Mouse (Mus musculus): ENCODE results near the gene Cdh5. TPM values are rescaled to one million over a fixed set of nuclear protein-coding genes. Genes with fewer than 3 reads are reported as not detected.

Gene Cdh5
- polyA plus RNA-seq, 1 experiment from 2014 or later: 25.5 TPM

GRCm38 (mm10) chr8:104124534-104124933 lies 23.1 kb downstream of the Cdh5 start:
- 81% methylated on average over 5 of the region's 5 CpGs for WGBS
- H3K9me3 ChIP-seq: no peaks in the 10 kb centered on the region
- no peak overlapping the region for H3K27ac ChIP-seq
- no peak overlapping the region for H3K4me2 ChIP-seq (replicated peaks)
- H3K4me1 ChIP-seq: no peaks in the 10 kb centered on the region
- no peak for ATAC-seq (ENCODE audit: low FRiP score, low read depth)
- no peaks in the 10 kb centered on the region for H3K36me3 ChIP-seq
- no peak overlapping the region for H3K4me3 ChIP-seq
- no peaks in the 10 kb centered on the region for H3K27me3 ChIP-seq
- no peak overlapping the region for H3K9ac ChIP-seq

GRCm38 (mm10) chr8:104127160-104127883 lies 25.9 kb downstream of the Cdh5 start:
- no peaks in the 10 kb centered on the region for H3K9me3 ChIP-seq
- no peaks in the 10 kb centered on the region for H3K27me3 ChIP-seq
- 71% methylated on average over 4 of the region's 4 CpGs for WGBS
- H3K9ac ChIP-seq: no peak overlapping the region
- H3K27ac ChIP-seq: no peak overlapping the region
- ATAC-seq (ENCODE audit: low FRiP score, low read depth): peak; percentile 51
- no peaks in the 10 kb centered on the region for H3K4me1 ChIP-seq
- no peaks in the 10 kb centered on the region for H3K36me3 ChIP-seq
- H3K4me3 ChIP-seq: no peak overlapping the region
- H3K4me2 ChIP-seq (replicated peaks): no peak overlapping the region

GRCm38 (mm10) chr8:104130916-104131315 lies 29.5 kb downstream of the Cdh5 start:
- no peaks in the 10 kb centered on the region for H3K36me3 ChIP-seq
- H3K4me1 ChIP-seq: no peaks in the 10 kb centered on the region
- no peak overlapping the region for H3K4me3 ChIP-seq
- no peak overlapping the region for H3K9ac ChIP-seq
- no peak overlapping the region for H3K4me2 ChIP-seq (replicated peaks)
- H3K27me3 ChIP-seq: no peaks in the 10 kb centered on the region
- no peak overlapping the region for H3K27ac ChIP-seq
- no peaks in the 10 kb centered on the region for H3K9me3 ChIP-seq
- ATAC-seq (ENCODE audit: low FRiP score, low read depth): no peak
- 94% methylated on average over 9 of the region's 9 CpGs for WGBS

GRCm38 (mm10) chr8:104131414-104131975 lies 30.1 kb downstream of the Cdh5 start:
- Histone ChIP-seq H3K4me1 (no peaks in the 10 kb centered on the region), H3K9me3 (no peaks in the 10 kb centered on the region), H3K4me3 (no peak overlapping the region), H3K4me2 (replicated peaks) (no peak overlapping the region), H3K27me3 (no peaks in the 10 kb centered on the region), H3K27ac (no peak overlapping the region), H3K36me3 (no peaks in the 10 kb centered on the region), H3K9ac (no peak overlapping the region)
- ATAC-seq (ENCODE audit: low FRiP score, low read depth): no peak
- 63% methylated on average over 7 of the region's 7 CpGs for WGBS

GRCm38 (mm10) chr8:104134521-104134920 lies 33.1 kb downstream of the Cdh5 start:
- Histone ChIP-seq H3K4me2 (replicated peaks) (no peak overlapping the region), H3K4me1 (no peaks in the 10 kb centered on the region), H3K9me3 (no peaks in the 10 kb centered on the region), H3K4me3 (no peak overlapping the region), H3K9ac (no peak overlapping the region), H3K27ac (no peak overlapping the region), H3K27me3 (no peaks in the 10 kb centered on the region), H3K36me3 (no peaks in the 10 kb centered on the region)
- no peak for ATAC-seq (ENCODE audit: low FRiP score, low read depth)
- 91% methylated on average over 8 of the region's 8 CpGs for WGBS

- Histone ChIP-seq H3K4me1 (no peaks in the 10 kb centered on the region), H3K27me3 (no peaks in the 10 kb centered on the region), H3K9ac (no peak overlapping the region), H3K27ac (no peak overlapping the region), H3K36me3 (no peaks in the 10 kb centered on the region), H3K4me2 (replicated peaks) (no peak overlapping the region), H3K9me3 (no peaks in the 10 kb centered on the region), H3K4me3 (no peak overlapping the region)
- WGBS: 86% methylated on average over 3 of the region's 3 CpGs
- ATAC-seq (ENCODE audit: low FRiP score, low read depth): no peak
Measured at GRCm38 (mm10) chr8:104136277-104136676, 34.9 kb downstream of the Cdh5 start.

GRCm38 (mm10) chr8:104137636-104138035 lies 36.2 kb downstream of the Cdh5 start:
- H3K4me1 ChIP-seq: no peaks in the 10 kb centered on the region
- H3K27me3 ChIP-seq: no peaks in the 10 kb centered on the region
- no peak overlapping the region for H3K4me3 ChIP-seq
- no peak overlapping the region for H3K9ac ChIP-seq
- no peaks in the 10 kb centered on the region for H3K9me3 ChIP-seq
- no peak overlapping the region for H3K27ac ChIP-seq
- H3K36me3 ChIP-seq: no peaks in the 10 kb centered on the region
- H3K4me2 ChIP-seq (replicated peaks): no peak overlapping the region
- 81% methylated on average over 5 of the region's 5 CpGs for WGBS
- ATAC-seq (ENCODE audit: low FRiP score, low read depth): no peak

GRCm38 (mm10) chr8:104140611-104141010 lies 39.2 kb downstream of the Cdh5 start:
- no peaks in the 10 kb centered on the region for H3K9me3 ChIP-seq
- 90% methylated on average over 13 of the region's 13 CpGs for WGBS
- no peak for ATAC-seq (ENCODE audit: low FRiP score, low read depth)
- H3K27ac ChIP-seq: no peak overlapping the region
- no peaks in the 10 kb centered on the region for H3K4me1 ChIP-seq
- H3K9ac ChIP-seq: no peak overlapping the region
- no peak overlapping the region for H3K4me2 ChIP-seq (replicated peaks)
- H3K4me3 ChIP-seq: no peak overlapping the region
- H3K36me3 ChIP-seq: no peaks in the 10 kb centered on the region
- H3K27me3 ChIP-seq: no peaks in the 10 kb centered on the region

- H3K27ac ChIP-seq: no peak overlapping the region
- WGBS: 87% methylated on average over 25 of the region's 25 CpGs
- H3K36me3 ChIP-seq: no peaks in the 10 kb centered on the region
- no peak overlapping the region for H3K4me2 ChIP-seq (replicated peaks)
- H3K4me1 ChIP-seq: no peaks in the 10 kb centered on the region
- ATAC-seq (ENCODE audit: low FRiP score, low read depth): no peak
- no peaks in the 10 kb centered on the region for H3K27me3 ChIP-seq
- no peaks in the 10 kb centered on the region for H3K9me3 ChIP-seq
- H3K4me3 ChIP-seq: no peak overlapping the region
- H3K9ac ChIP-seq: no peak overlapping the region
Measured at GRCm38 (mm10) chr8:104142415-104142814, 41.0 kb downstream of the Cdh5 start.

GRCm38 (mm10) chr8:104143379-104143778 lies 42.0 kb downstream of the Cdh5 start:
- H3K4me2 ChIP-seq (replicated peaks): no peak overlapping the region
- no peak overlapping the region for H3K4me3 ChIP-seq
- no peaks in the 10 kb centered on the region for H3K27me3 ChIP-seq
- no peaks in the 10 kb centered on the region for H3K4me1 ChIP-seq
- H3K9me3 ChIP-seq: no peaks in the 10 kb centered on the region
- no peak overlapping the region for H3K9ac ChIP-seq
- 67% methylated on average over 4 of the region's 4 CpGs for WGBS
- no peak for ATAC-seq (ENCODE audit: low FRiP score, low read depth)
- H3K27ac ChIP-seq: no peak overlapping the region
- no peaks in the 10 kb centered on the region for H3K36me3 ChIP-seq

GRCm38 (mm10) chr8:104144434-104145216 lies 43.2 kb downstream of the Cdh5 start:
- Histone ChIP-seq H3K4me1 (no peaks in the 10 kb centered on the region), H3K9ac (no peak overlapping the region), H3K27ac (no peak overlapping the region), H3K4me2 (replicated peaks) (no peak overlapping the region), H3K9me3 (no peaks in the 10 kb centered on the region), H3K4me3 (no peak overlapping the region), H3K36me3 (no peaks in the 10 kb centered on the region), H3K27me3 (no peaks in the 10 kb centered on the region)
- 84% methylated on average over 13 of the region's 13 CpGs for WGBS
- ATAC-seq (ENCODE audit: low FRiP score, low read depth): no peak

- no peaks in the 10 kb centered on the region for H3K9me3 ChIP-seq
- H3K4me3 ChIP-seq: no peak overlapping the region
- 32% methylated on average over 15 of the region's 15 CpGs for WGBS
- no peaks in the 10 kb centered on the region for H3K27me3 ChIP-seq
- no peak overlapping the region for H3K27ac ChIP-seq
- peak; percentile 81; the same call in 1 of the 2 replicates for ATAC-seq (ENCODE audit: low FRiP score, low read depth)
- no peak overlapping the region for H3K4me2 ChIP-seq (replicated peaks)
- H3K4me1 ChIP-seq: no peaks in the 10 kb centered on the region
- no peaks in the 10 kb centered on the region for H3K36me3 ChIP-seq
- no peak overlapping the region for H3K9ac ChIP-seq
Measured at GRCm38 (mm10) chr8:104145981-104146689, 44.7 kb downstream of the Cdh5 start.
